Mouse (Mus musculus) heart, postnatal 4 days (tissue): ENCODE measurements at regions not wholly inside any gene's neighbourhood (a gene's known extent, or its start where the extent isn't known, plus 50 kb on each side); places are given as distances from the start of the nearest gene placed in this dataset.
"Not testable (repeated sequence)": the region's sequence is repeated elsewhere in the genome, so short reads cannot be mapped to it uniquely, and the experiment has no call there.

ENCODE experiments used
- DNase-seq: peaks from one replicate; pipeline ENCODE4 v3.0.0; 2021

- not testable (repeated sequence) for DNase-seq
Measured at GRCm38 (mm10) chr13:75484252-75484651, 222.3 kb upstream of the Ell2 start.

DNA sequence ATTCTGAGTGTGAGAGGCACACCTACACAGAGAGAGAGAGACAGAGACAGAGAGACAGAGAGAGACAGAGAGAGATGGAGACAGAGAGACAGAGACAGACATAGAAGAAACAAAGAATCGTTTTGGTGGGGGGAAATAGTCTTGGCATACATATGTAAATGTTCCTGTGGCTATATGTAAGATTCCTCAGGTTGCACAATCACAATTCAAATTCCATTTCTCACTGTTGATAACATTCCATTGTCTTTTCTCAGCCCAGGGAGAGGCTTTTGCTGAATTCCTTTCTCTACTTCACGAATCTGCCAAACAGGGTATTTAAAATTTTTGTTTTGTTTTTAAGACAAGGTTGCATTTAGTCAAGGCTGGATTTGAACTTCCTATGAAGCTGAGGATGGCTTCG lies 205.0 kb upstream of the Ell2 start:
- no peak for DNase-seq

DNA sequence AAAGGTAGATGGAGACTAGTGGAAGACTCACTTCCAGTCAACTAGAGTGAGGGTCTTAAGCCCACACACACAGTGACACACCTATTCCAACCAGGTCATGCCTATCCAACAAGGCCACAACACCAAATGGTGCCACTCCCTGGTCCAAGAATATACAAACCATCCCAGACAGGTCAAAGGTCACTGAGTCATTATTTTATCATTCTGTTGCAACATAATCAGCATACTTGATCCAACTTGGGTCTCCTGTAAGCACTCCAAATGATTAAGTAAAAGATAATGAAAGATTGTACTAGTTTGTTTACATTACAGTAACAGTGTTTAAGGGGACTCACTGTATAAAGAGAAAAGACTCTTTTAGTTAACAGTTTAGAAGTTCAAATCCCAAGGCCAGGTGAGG lies 203.2 kb upstream of the Ell2 start:
- no peak for DNase-seq

GRCm38 (mm10) chr13:75514315-75515020 lies 192.1 kb upstream of the Ell2 start:
- no peak for DNase-seq

- DNase-seq = no peak
Measured at GRCm38 (mm10) chr13:75523293-75524278, 183.0 kb upstream of the Ell2 start.

GRCm38 (mm10) chr13:75524481-75524880 lies 182.1 kb upstream of the Ell2 start:
- no peak for DNase-seq

DNA sequence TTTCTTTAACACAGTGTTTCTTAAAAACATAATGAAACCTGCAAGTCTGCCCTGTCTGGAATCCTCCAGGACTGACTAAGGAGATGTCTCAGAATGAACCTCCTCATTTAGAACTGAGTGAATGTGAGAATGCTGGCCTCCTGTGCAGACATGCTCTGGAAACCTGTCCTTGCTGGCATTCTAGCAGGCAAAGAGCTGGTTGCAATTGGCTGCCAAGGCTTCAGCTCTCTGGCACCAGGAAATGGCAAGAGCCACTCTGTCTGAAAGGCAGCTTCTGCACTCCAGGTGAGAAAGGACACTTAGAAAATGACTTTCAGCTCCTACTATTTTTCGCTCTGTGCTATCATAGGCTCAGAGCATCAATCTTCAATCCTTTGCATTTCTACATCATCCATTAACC lies 175.0 kb upstream of the Ell2 start:
- DNase-seq = no peak

- DNase-seq = no peak
Measured at GRCm38 (mm10) chr13:75541446-75541845, 165.1 kb upstream of the Ell2 start.

DNA sequence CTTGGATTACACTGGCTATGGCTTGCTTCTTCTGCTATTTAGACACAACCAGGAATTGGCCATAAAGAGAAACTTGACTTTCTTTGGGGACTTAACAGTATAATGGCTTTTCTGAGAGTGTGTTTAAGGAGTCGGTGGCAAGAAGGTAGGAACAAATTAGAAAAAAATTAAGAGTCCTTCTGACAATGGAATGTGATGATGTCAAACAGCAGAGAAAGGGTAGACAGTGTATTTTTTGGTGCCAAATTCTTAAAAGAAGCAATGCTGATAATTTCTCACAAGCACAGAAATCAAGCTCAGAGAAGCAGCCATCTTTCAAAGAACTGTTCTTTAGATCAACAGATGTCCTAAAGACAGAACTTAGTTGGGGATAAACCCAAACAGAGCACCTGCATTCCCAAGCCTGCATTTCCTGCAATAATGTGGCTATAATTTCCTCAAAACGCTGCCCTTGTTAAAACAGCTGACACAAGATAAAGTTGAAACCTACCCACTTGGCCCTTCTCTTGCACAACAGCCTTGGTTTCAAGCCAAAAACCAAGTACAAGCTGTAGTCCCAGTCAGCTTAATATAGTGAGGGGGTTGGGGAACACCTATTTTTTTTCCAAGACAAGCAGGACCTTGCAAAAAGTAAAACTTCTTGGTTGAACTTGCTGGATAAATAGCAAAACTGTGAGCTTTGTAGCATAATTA lies 164.2 kb upstream of the Ell2 start:
- no peak for DNase-seq

DNA sequence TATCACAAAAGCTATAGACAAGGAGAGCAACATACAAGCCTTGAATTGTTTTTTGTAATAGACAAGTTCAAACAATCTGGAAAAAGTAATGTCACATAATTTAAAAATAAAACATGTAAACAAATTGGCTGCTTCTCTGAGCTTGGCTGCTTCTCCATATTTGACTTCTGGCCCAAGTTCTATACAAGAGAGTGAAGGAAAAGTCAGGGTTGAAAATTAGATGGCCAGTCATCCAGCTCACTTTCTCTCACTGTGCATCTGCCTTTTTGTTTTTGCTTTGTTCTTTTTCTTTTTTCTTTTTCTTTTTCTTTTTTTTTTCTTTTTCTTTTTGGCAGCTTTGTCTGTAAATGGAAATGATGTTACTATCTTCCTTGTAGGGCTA lies 163.6 kb upstream of the Ell2 start:
- DNase-seq = no peak

- DNase-seq = no peak
Measured at GRCm38 (mm10) chr13:75543595-75543994, 163.0 kb upstream of the Ell2 start.

DNA sequence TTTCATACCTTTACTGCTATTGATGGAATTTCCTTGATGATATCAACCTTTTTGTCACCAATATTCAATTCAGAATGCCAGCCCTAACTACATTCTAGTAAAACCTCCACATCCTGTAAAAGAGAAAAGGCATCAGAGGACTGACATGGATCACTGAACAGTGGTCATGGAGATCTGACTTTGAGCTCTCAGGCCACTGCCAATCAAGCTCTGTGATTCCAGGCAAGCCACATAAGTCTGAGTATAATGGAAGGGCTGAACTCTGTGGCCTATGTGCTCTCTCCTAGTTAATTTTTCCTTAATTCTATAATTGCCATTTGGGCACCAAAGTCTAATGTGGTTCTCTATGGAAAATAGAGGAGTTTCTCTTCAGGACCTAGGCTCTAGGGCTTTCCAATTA lies 161.8 kb upstream of the Ell2 start:
- no peak for DNase-seq

- no peak for DNase-seq
Measured at GRCm38 (mm10) chr13:75547791-75548190, 158.8 kb upstream of the Ell2 start.

GRCm38 (mm10) chr13:75578971-75579370 lies 127.6 kb upstream of the Ell2 start:
- no peak for DNase-seq

- DNase-seq = no peak
Measured at GRCm38 (mm10) chr13:75590836-75591235, 115.7 kb upstream of the Ell2 start.

- DNase-seq = no peak
Measured at GRCm38 (mm10) chr13:75596856-75597255, 109.7 kb upstream of the Ell2 start.

DNA sequence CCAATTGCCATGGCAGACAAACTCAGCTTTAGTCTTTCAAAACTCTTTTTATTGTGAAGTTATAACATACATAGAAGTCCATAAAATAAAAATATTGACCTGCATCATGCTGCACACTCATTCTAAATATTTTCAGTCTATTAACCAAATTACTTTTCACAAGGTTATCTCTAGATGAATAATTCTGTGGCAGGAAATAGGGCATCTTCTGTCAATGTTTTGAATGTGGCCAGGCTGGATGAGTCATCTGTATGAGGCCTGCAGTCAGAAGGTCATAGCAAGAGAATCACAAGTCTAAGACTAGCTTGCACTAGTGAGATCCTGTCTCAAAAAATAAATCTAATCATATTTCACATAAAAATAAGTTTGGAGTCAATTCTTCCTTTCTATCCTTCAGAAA lies 108.4 kb upstream of the Ell2 start:
- no peak for DNase-seq

DNA sequence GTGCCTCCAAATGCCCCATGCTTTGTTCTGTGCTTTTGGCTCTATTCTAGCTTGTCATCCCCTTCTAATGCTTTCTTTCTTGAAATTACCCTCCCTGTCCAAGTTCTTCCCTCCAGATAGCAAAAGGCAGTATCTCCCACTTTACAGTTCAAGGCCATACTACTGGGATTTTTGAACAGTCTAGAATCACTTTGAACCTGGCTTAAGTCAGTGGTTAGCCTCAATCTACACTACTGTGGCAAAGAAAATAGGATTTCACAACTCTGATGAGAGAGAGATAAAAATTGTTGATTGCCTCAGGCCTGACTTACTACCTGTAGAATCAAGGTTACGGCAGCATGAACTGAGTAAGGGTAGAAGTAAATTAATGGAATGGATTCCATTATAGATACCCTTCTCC lies 107.9 kb upstream of the Ell2 start:
- no peak for DNase-seq

DNA sequence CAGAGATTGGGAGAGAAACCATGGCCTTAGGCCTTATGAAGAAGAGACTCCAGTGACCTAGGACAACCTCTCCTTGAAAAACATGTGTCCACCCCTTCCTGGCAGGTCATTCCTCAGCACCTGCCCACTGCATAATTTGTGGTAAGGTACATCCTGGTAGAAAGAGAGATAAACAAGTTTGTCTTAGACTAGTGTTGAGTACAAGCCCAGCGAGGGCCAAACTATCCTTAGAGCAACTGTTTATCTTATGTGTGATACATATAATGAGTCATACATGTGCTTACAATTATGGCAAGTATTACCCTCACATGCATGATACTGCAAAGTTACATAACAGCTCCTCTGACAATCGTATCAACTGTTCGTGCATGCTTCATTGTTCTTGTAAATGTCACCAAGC lies 83.3 kb upstream of the Ell2 start:
- DNase-seq = no peak

- no peak for DNase-seq
Measured at GRCm38 (mm10) chr13:75627405-75627804, 79.2 kb upstream of the Ell2 start.

GRCm38 (mm10) chr13:75631048-75631447 lies 75.5 kb upstream of the Ell2 start:
- DNase-seq = no peak

DNA sequence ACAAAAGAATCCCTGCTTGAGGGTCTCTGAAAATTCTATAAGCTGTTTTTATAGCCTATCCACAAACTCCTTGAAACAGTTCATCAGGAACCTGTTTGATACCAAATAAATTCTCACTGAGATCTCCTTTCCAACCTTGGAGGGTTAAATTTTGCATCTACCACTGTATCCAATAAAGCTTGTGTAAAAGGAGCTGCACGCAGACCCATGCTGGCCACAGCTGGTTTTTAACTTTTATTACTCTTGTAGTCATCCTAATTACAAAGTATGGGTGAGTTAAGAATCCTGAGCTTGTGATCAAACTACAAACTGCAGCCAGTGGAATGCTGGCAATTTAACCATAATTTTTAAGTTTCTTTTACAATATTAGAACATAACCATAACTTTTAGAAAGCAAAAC lies 59.0 kb upstream of the Ell2 start:
- DNase-seq = no peak

GRCm38 (mm10) chr13:75651941-75652340 lies 54.6 kb upstream of the Ell2 start:
- no peak for DNase-seq
